Mouse (Mus musculus) thymus, postnatal 4 days (tissue): ENCODE data around the gene Scgb1a1.
"Not testable (repeated sequence)": the region's sequence is repeated elsewhere in the genome, so short reads cannot be mapped to it uniquely, and the experiment has no call there.

Experiments used
- DNase-seq: peaks from one replicate; pipeline ENCODE4 v3.0.0; 2021

Scgb1a1 gene

DNA sequence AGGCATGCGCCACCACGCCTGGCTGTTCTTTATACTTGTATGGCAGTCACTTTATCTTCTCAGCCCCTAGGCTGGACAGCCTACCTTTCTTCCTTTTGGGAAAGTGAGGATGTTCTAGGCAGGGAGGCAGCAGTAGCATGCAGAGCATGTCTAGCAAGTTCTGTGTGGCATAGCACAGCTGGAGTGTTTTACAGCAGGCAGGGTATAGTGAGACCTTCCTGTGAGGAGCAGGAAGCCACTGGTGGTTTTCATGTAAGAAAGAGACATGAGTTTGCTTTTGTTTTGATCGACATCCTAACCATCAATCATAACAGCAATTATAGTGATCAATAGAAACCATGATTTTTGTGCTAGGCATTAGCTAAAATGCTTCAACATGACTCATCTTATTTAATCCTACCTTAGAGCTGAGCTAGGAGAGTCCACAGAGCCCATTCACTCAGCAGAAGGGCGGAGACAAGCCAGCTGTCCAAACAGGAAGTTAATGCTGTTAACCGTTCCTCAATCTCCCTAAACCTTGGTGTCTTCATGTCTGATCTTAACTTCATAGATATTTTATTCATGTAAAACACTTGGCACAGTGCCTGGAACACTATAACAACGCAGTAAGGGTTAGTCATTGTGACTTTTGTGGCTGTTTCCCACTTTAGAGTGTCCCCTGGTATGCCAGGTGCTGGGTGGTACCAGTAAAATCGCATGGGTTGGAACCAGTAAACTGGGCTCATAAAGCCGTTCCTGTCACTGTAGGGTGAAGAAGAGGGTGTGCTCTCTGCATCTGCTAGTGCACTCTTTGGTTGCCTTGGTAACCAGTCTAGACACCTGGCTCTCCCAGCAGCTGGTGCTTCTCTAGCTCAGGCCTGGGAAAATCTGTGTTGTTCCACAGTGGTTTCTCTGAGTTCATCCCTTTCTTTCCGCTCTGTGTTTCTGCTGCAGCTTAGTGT, 21.9 kb downstream of the Scgb1a1 start:
- peak; percentile 50 for DNase-seq

DNA sequence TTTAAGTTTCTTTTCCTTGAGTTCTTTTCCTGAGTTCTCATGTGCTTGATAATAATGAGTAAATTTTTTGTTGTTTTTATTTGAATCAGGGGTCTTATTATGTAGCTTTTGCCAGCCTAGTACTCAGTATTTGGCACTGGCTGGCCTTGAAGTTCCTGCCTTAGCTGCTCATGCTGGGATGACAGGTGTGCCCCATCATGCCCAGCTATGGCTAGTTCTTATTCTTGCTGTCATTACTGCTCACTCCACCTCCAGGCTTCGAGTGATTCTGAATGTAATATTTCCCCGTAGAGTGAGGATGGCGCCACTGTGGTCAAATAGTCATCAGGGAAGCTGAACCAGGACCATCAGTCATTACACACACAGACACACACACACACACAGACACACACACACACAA, 23.9 kb downstream of the Scgb1a1 start:
- no peak for DNase-seq

DNA sequence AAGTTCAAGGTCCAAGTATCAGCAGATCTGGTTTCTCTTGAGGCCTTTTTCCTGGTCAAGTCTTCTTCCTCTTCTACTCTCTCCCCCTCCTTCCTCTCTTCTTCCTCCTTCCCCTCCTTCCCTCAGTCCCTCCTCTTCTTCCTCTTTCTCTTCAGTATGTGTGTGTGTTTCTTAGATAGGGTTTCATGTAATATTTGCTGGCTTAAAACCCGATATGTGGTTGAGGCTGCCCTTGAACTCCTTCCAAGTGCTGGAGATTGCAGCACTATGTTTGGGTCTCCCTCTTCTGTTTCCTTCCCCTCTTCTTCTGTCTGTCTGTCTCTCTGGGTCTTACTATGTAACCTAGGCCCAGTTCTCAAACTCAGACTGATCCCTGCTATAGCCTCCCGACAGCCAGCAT, 24.9 kb downstream of the Scgb1a1 start:
- no peak for DNase-seq

DNA sequence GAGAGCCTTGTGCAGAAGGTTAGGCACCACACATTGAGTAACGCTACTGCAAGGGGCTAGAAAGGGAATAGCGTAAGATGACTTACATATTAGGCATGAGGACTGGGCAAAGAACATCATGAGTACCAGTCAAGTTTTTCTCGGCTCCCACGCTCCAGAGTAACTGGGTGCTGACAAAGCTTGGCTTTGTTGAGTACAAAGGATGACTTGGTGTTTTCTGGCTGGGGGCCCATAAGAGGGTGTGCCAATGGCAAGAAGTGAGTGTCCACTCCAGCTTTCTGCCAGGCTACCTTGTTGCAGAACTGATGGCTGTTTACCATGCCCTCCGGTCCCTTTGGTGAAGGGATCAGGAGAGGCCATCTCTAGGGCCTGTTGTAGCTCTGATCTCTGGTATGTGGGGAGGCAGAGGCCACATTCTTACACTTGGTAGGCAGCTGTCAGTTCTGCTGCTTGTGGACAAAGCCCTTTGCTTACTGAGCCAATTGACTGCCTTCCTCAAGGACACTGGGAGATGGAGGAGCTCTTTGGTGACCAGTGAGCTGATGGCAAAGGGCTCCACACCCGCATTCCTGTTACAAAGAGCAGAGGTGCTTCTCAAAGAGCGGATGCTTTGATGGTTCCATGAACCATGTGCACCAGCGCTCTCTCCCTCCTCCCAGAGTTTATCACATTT, 26.4 kb downstream of the Scgb1a1 start:
- DNase-seq = no peak

DNA sequence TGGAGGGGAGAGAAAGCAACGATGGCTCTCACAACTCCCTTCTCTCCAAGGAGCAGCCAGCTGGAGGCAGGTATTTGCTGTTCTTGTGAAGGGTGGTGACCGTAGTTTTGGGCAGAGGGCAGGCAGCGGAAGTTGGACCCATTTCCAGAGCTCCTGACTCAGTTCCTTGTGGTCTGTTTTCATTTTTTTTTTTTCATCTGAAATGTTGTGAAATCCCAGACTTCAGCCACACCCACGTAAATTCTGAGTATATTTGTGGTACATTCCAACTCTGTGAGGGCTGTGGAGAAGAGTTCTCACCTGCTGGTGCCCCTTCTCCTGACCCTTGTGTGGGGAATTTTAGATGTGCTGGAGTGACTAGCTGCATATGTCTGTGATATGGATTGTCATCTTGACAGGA, 27.7 kb downstream of the Scgb1a1 start:
- DNase-seq = no peak

DNA sequence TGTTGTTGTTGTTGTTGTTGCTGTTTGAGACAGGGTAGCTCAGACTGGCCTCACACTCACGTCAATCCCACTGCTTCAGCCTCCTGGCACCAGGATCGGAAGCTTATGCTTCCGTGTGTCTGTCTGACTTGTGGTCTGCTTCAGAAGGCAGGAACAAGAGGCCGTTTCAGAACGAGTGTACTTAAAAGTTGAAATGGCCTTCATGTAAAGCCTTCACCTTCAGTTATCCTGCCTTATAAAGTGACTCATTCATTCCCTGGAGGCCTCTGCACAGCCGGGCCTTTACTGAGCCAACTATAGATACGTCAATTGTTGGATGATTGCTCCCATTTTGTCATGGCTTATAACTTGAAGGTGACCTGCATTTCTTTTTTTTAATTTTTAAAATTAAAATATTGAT, 28.4 kb downstream of the Scgb1a1 start:
- no peak for DNase-seq

DNA sequence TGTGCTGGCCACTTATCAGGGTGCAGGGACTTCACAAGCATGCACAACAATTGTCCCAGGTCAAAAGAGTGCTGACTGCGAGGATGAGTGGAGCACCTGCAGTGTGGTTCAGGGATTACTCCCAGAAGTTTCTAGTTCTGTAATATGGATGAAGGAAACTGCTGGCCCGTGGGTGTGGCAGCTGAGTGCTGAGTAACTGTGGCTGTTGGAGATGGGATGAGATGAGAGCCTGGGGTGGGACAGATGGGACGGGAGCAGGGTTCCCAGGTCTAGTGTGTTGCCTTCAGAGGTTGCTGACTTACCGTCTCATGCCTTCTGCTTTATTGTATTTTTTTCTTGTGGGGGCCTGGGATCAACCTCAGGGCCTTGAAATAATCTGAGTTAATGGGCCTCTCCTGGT, 28.8 kb downstream of the Scgb1a1 start:
- DNase-seq = no peak

DNA sequence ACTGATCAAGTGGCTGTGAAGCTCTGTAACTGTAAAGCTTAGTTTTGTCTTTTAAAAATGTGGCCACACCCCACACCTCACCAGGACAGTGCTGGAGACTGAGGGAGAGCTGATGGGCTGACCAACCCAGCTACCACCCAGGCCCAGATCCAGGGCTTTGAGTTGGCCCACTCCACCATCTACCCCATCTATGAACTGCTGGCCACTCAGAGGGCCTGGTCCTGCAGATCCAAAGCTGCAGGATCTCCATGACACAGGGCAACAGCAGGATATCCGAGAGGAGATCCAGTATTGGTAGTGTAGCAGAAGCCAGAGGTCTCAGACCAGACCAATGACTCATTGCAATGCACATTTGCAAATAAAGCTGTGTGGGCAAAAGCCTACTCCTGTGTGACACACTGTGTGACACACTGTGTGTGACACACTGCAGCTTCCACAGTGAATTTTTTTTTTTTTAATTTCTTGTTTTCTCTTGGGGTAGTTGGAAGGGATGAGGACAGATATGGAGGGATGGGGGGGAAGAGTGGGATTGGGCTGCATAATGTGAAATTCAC, 29.4 kb downstream of the Scgb1a1 start:
- DNase-seq = no peak

DNA sequence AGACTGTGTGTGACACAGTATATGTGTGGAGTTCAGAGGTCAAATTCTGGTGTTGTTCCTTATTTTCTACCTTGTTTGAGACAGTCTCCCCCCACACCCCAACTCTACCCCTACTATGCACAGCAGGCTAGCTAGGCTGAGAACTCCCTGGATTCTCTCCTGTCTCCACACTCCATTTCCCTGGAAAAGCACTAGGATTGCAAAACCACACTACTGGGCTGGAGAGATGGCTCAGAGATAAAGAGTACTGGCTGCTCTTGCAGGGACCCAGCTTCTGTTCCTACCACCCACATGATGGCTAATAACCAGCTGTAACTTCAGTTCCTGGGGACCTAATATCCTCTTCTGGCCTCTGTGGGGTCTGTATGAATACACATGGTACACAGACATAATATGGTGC, 30.1 kb downstream of the Scgb1a1 start:
- no peak for DNase-seq

DNA sequence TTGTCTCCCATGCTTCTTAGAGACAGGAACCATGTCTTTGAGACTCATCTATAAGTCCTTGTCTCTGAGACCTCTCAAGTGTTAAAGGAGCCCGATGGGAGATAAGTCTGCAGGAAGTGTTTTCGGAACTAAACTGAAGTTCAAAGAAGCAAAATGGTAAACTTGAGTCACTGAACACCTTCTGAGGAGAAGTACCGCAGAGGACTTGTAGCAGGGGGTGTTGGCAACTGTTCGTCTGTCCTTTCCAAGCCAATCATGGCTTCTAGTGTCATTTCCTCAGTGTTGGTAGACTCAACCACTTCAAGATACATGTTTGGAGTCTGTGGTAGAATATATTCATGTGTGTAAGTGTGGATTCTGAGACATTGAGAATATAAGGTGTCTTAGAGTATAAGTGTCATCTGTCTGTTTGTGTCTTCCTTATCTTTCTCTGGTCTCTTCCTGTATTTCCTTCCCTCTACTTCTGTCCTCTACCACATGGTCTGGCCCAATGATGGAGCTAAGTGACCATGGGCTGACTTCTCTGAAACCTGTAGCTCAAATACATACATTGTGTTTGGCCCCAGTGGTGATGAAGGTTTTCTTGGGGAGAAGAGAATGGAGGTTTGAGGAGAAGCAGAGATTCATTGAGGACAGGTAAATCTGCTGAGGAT, 31.9 kb downstream of the Scgb1a1 start:
- no peak for DNase-seq

DNA sequence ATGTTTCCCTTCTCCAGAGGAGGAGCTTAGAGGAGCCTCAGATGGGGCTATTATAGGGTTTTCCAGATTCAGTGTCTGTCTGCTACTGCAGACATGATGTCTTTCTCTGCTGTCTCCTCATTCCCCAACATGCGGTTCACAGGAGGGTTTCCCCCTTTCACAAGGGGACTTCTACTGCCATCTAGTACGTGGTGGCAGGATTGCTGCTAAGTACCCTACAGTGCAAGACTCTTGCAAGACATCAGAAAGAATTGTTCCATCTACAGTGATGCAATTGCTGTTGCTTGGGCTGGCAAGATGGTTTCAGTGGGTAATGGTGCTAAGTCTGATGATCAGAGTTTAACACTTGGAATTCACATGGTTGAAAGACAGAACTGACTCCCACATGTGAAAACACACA, 32.6 kb downstream of the Scgb1a1 start:
- DNase-seq = peak; percentile 58

DNA sequence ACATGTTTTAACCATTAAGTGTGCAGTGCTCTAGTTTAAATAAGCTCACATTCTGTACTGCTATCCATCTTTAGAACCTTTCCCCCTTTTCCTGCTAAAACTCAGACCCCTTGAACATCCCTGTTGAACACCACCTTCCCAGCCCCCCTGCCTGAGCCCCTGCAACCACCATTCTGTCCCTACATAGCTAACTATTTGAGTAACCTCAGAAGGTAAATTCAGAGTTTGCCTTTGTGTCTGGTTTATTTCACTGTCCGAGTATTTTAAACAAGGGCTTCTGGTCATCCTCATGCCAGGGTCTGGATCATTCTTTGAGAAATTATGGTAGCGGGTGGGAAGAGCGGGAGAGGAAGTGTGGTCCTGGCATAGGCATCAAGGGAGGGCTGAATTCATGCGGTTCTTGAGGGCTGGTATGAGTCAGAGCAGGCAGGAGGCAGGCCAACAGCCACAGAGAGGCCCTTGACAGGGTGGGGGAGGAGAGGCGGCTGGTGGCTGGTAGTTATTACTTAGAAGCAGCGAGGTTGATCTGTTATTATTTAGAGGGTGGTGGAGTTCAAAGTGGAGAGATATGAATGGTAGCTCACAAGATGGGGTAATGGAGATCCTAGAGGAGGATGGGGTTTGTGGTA, 34.8 kb downstream of the Scgb1a1 start:
- DNase-seq = no peak

DNA sequence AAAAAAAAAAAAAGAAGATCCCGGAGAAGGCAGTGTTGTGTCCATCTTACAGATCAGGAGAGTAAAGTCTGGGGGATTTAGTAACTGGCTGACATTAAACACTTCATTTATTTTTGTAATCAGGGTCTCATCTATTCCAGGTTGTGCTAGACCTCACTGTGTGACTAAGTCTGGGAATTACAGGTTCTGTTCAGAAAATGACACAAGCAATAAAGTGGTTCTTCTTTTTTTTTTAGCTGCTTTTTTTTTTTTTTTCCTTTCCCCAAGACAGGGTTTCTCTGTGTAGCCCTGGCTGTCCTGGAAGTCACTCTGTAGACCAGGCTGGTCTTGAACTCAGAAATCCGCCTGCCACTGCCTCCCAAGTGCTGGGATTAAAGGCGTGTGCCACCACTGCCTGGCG, 35.8 kb downstream of the Scgb1a1 start:
- not testable (repeated sequence) for DNase-seq

DNA sequence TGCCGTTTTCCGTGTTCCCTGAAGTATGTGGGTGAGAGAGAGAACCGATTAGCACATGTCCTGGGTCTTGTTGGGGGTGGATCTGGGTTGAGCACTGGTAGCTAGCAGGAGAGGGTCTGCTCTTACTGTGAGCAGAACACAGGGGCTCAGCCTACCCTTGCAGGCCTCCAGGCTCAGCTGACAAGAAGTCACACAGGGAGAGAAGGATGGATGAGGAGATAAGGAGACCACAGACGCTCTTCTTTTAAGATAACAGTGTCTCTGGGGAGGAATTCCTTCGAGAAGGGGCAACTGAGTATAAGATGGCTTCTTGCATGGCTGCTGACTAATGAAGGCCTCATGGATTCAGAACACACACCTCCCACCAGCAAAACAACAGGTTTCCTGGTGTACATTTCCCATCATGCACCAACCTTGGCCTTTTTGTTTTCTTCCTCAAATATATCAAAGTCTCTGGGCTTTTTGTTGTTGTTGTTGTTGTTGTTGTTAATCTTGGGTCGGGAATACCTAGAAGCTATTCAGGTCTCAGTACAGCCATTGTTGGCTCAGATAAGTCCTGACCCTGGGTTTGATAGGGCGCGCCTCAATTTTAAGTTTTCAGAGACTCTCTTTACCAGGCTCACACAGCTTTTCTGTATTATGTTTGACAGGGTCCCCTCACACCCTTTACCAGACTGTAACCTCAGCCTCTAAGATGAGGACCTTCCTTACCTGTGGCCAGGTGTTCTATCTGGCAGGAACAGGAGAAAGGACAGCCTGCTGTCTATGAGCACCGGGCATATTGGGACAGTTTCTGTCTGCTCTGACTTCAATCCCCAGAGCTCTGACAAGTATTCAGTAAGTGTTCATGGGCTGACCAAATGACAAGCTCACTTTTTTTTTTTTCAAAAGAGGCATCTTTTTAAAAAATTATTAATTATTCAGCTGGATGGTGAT, 37.2 kb downstream of the Scgb1a1 start:
- DNase-seq = no peak

DNA sequence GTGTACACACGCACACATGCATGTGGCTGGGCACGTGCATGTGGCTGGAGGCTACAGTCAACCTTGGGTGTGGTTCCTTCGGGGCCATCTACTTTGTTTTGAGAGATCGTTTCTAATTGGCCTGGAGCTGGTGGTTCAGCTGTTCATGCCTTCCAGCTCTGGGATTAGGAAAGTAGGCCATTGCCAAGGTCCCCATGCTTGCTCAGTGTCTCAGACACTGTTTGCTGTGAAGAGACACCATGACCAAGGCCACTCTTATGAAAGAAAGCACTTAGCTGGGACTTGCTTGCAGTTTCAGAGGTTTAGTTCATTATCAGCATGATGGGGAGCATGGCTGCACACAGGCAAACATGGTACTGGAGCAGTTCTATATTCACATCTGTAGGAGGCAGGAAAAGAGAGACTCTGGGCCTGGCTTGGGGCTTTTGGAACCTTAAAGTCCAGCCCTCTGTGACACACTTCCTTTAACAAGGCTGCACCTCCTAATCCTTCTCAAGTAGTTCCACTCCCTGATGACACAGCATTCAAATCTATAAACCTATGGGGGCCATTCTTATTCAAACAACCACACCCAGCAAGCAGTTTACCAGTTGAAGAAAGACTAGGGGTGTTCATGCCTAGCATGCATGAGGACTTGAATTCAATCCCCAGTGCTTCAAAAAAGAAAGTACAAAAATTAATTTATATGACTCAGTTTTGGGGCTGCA, 38.6 kb downstream of the Scgb1a1 start:
- no peak for DNase-seq

DNA sequence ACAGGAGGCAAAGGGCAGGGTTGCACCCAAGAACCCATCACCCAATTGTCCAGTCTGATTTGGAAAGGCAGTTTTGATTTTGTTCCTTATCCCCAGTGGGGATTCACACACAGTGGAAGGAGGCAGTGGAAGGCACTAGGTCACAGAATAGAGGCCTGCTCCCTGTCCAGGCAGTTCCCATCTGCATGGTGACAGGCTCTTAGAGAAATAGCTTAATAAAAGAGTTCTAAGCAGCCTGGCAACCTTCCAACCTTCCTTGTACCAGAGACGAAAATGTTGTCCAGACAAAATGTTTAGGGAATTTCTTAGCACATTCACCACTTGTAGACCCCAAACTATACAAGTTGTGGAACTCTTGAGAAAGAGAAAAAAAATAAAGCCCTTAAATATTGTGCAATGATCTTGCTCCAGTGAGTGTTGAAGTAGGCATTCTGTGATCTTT, 39.8 kb downstream of the Scgb1a1 start:
- DNase-seq = no peak

DNA sequence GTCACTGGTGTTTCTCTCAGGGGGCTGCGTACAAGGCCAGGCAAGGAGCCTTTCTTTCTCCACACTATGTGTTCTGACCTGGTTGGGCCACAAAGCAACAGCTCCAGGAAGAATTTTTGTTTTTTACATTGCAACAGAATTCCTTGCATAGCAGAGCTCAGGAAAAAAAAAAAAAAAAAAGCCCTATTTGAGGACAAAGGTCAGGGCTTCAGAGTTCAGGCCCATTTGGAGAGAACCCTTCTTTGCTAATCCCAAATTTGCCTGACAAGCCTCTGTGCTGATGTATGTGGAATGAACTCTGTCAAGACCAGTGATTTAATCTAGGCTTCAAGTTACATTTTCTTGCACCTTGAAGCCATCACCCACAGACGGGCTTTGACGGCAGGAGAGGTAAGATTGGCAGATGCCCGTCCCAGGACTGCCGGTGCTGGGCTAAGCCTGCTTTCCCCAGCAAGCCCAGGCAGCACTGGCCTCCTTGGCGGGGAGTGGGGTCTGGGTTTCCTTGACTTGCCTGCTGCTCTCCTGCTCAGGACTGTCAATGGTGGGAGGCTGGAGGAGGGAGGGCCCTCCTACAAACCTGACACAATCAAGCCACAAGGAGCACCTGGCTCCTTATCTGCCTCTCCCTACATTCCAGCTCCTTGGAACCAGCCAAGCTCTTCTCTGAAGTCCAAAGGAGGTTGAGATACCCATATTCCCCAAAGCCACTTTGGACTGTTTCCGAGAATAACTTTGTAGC, 40.4 kb downstream of the Scgb1a1 start:
- no peak for DNase-seq

DNA sequence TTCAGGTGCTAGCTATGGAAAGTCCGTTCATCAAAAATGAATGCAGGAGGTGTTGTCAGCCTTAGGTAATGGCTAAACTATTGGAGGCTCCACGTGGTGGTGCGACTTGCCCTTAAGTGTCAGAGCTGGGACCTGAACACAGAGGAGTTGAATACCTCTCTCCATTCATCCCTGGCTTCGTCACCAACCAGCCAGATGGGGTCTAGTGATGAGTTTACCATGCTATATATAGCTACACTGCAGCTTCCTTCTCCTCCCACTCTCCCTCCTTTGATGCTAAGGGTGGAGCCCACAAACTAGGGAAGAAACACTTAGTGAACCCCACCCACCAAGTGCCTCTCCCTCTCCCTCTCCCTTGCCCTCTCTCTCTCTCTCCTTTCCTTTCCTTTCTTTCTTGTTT, 43.5 kb downstream of the Scgb1a1 start:
- DNase-seq = no peak

DNA sequence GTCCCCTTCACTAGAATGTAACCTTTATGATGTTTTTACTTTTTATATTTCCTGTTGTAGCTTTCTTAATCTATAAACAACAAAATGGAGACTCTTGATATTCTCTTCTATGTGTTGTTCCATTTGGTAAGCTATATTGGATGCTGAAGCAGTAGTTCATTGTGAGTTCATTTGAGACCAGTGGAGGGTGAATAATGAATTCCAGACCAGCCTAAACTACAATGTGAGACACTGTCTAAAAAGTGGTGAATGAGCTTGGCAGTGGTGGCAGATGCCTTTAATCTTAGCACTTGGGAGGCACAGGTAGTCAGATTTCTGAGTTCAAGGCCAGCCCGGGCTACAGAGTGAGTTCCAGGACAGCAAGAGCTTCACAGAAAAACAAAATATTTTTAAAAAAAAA, 44.6 kb downstream of the Scgb1a1 start:
- DNase-seq = no peak

DNA sequence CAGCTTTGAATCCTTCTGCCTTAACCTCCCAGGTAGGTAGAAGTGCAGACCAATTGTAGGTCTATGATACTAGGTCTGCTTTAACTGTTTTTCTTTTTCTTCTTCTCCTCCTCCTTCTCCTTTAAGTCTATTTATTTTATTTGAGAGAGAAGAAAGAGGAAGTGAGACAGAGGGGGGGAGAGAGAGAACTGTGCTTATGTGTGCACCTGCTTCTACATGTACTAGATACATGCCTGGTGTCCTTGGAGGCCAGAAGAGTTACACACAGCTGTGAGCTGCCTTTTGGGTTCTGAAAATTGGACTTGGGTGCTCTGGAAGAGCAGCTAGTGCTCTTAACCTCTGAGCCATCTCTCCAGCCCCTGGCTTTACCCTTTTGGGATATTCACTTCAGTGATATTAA, 46.7 kb downstream of the Scgb1a1 start:
- DNase-seq = peak; percentile 32
